Mouse (Mus musculus) ES-CJ7 (cell line): ENCODE results near the gene Als2cl.

ENCODE experiments used
- DNase-seq: peaks from one replicate; pipeline ENCODE4 v3.0.0; 2011; ENCODE audit warnings: low read depth, low spot score

The Als2cl gene

GRCm38 (mm10) chr9:110916786-110917185 lies 37.1 kb downstream of the Als2cl start, which contains the start of gene Fam240a:
TSS of gene Fam240a (minus strand) at chr9:110916861.
- no peak for DNase-seq

- DNase-seq, result no peak
These were observed 41.2 kb downstream of the Als2cl start for GRCm38 (mm10) chr9:110920665-110921419.

GRCm38 (mm10) chr9:110922759-110923158 lies 43.1 kb downstream of the Als2cl start:
- DNase-seq, result peak; percentile 79

- DNase-seq, result no peak
These were observed 51.9 kb downstream of the Als2cl start for GRCm38 (mm10) chr9:110931573-110931972.

GRCm38 (mm10) chr9:110933850-110934437 lies 54.3 kb downstream of the Als2cl start:
- no peak for DNase-seq

- no peak for DNase-seq
These were observed 56.3 kb downstream of the Als2cl start for GRCm38 (mm10) chr9:110935941-110936340.

GRCm38 (mm10) chr9:110937506-110938490 lies 58.1 kb downstream of the Als2cl start:
- DNase-seq, result no peak

GRCm38 (mm10) chr9:110944265-110944664 lies 64.6 kb downstream of the Als2cl start:
- peak; percentile 80 for DNase-seq

- DNase-seq, result peak; percentile 57
These were observed 65.7 kb downstream of the Als2cl start for GRCm38 (mm10) chr9:110945343-110945742.

GRCm38 (mm10) chr9:110945926-110946325 lies 66.3 kb downstream of the Als2cl start, which contains the start of gene Tdgf1:
TSS of gene Tdgf1 (minus strand) at chr9:110946158.
- DNase-seq, result peak; percentile 93

- peak; percentile 89 for DNase-seq
These were observed 66.9 kb downstream of the Als2cl start for GRCm38 (mm10) chr9:110946548-110947044.

- peak; percentile 98 for DNase-seq
These were observed 67.6 kb downstream of the Als2cl start for GRCm38 (mm10) chr9:110947261-110947661.

- peak; percentile 94 for DNase-seq
These were observed 68.2 kb downstream of the Als2cl start for GRCm38 (mm10) chr9:110947900-110948299.

- DNase-seq, result peak; percentile 54
These were observed 69.2 kb downstream of the Als2cl start for GRCm38 (mm10) chr9:110948813-110949310.

GRCm38 (mm10) chr9:110950109-110950508 lies 70.4 kb downstream of the Als2cl start:
- no peak for DNase-seq
